Mouse (Mus musculus) T-helper 17 cell (primary cell): ENCODE measurements around the gene Bmp2k.

Experiments used
- in situ Hi-C, 2 experiments: fragments of 300-600 bp; cut with MboI, MseI; formaldehyde crosslinking; loops; 1 replicate in 1 of 2; 2 replicates in 1 of 2; pipeline ENCODE4 v1.15.1; 2025; ENCODE audit warnings: high pct_unique_total_duplicates in 2 of 2

The Bmp2k gene

GRCm38 (mm10) chr5:96997310-96997801 is at the start of gene Bmp2k:
Gene Bmp2k (plus strand): TSS chr5:96997689.
- in situ Hi-C loops, result no loop called here

- in situ Hi-C loops, result loop anchor here in 1 of 2 experiments (25.0 kb wide), 1 partner anchor 1388 kb away; the partner anchor contains the start of gene Cfap299
Observed at GRCm38 (mm10) chr5:96948856-96949527, 48.5 kb upstream of the Bmp2k start.

- in situ Hi-C loops, result loop anchor here in 1 of 2 experiments (25.0 kb wide), 1 partner anchor 1387 kb away; the partner anchor contains the start of gene Cfap299
Observed at GRCm38 (mm10) chr5:96949839-96950666, 47.4 kb upstream of the Bmp2k start.

GRCm38 (mm10) chr5:96950667-96951492 is 46.6 kb upstream of the Bmp2k start:
- in situ Hi-C loops, result no loop called here

GRCm38 (mm10) chr5:96951493-96952105 is 45.9 kb upstream of the Bmp2k start:
- in situ Hi-C loops, result no loop called here

- in situ Hi-C loops, result no loop called here
Observed at GRCm38 (mm10) chr5:96954040-96954439, 43.4 kb upstream of the Bmp2k start.

GRCm38 (mm10) chr5:96954466-96955027 is 42.9 kb upstream of the Bmp2k start:
- in situ Hi-C loops, result loop anchor here in 1 of 2 experiments (5.0 kb wide), 1 partner anchor 607 kb away; no protein-coding TSS in a partner anchor

GRCm38 (mm10) chr5:96956926-96957325 is 40.6 kb upstream of the Bmp2k start:
- in situ Hi-C loops, result loop anchor here in 1 of 2 experiments (5.0 kb wide), 1 partner anchor 610 kb away; no protein-coding TSS in a partner anchor

GRCm38 (mm10) chr5:96961122-96961521 is 36.4 kb upstream of the Bmp2k start:
- in situ Hi-C loops, result loop anchor here (5.0 kb wide), 1 partner anchor 49 kb away; no protein-coding TSS in a partner anchor

- in situ Hi-C loops, result loop anchor here (5.0 kb wide), 1 partner anchor 50 kb away; no protein-coding TSS in a partner anchor
Observed at GRCm38 (mm10) chr5:96961852-96962251, 35.6 kb upstream of the Bmp2k start.

- in situ Hi-C loops, result loop anchor here (5.0 kb wide), 1 partner anchor 50 kb away; no protein-coding TSS in a partner anchor
Observed at GRCm38 (mm10) chr5:96962252-96962933, 35.1 kb upstream of the Bmp2k start.

- in situ Hi-C loops, result loop anchor here (5.0 kb wide), 1 partner anchor 51 kb away; no protein-coding TSS in a partner anchor
Observed at GRCm38 (mm10) chr5:96962934-96963301, 34.6 kb upstream of the Bmp2k start.

- in situ Hi-C loops, result loop anchor here (5.0 kb wide), 1 partner anchor 52 kb away; no protein-coding TSS in a partner anchor
Observed at GRCm38 (mm10) chr5:96964062-96965028, 33.1 kb upstream of the Bmp2k start.

- in situ Hi-C loops, result no loop called here
Observed at GRCm38 (mm10) chr5:96965029-96965403, 32.5 kb upstream of the Bmp2k start.

GRCm38 (mm10) chr5:96965503-96965902 is 32.0 kb upstream of the Bmp2k start:
- in situ Hi-C loops, result no loop called here

- in situ Hi-C loops, result no loop called here
Observed at GRCm38 (mm10) chr5:96968628-96969027, 28.9 kb upstream of the Bmp2k start.

GRCm38 (mm10) chr5:96969032-96969431 is 28.5 kb upstream of the Bmp2k start:
- in situ Hi-C loops, result no loop called here

- in situ Hi-C loops, result no loop called here
Observed at GRCm38 (mm10) chr5:96969705-96970471, 27.6 kb upstream of the Bmp2k start.
